Mouse (Mus musculus) kidney, adult 2 months (tissue): ENCODE data around the gene Trio. TPM values are rescaled to one million over a fixed set of nuclear protein-coding genes. Genes with fewer than 3 reads are reported as not detected.

Experiments used
- DNase-seq: peaks from one replicate; pipeline ENCODE4 v3.0.0; 2021
- H3K27ac ChIP-seq: fragments of 200-500 bp; 2 replicates; pipeline ENCODE4 v1.5.1; 2012; ENCODE audit warnings: low read depth, low read length, control low read depth, inconsistent platforms; ENCODE audit not compliant: insufficient read depth
- H3K27me3 ChIP-seq: fragments of 200-500 bp; replicated peaks from 2 replicates; pipeline ENCODE4 v1.6.1; 2012; ENCODE audit warnings: mild to moderate bottlenecking, moderate library complexity, low read length, inconsistent platforms; ENCODE audit not compliant: control insufficient read depth, insufficient read depth
- H3K36me3 ChIP-seq: fragments of 200-500 bp; 2 replicates; pipeline ENCODE4 v1.6.1; 2012; ENCODE audit warnings: mild to moderate bottlenecking, moderate library complexity, low read length, inconsistent platforms; ENCODE audit not compliant: control insufficient read depth, insufficient read depth
- H3K4me1 ChIP-seq: fragments of 200-500 bp; 2 replicates; pipeline ENCODE4 v1.6.1; 2011; ENCODE audit warnings: low read length; ENCODE audit not compliant: control insufficient read depth, insufficient read depth
- H3K4me3 ChIP-seq: fragments of 200-500 bp; 2 replicates; pipeline ENCODE4 v1.5.1; 2011; ENCODE audit warnings: mild to moderate bottlenecking, low read depth, low read length, control low read depth; ENCODE audit not compliant: insufficient read depth
- CTCF ChIP-seq: fragments of 200-500 bp; conservative IDR thresholded peaks from 2 replicates; pipeline ENCODE4 v1.5.1; 2011; ENCODE audit warnings: low read depth, mild to moderate bottlenecking, control low read depth, low read length, moderate library complexity, mixed read lengths; ENCODE audit not compliant: insufficient read depth, insufficient read length
- POLR2A ChIP-seq: fragments of 200-500 bp; IDR thresholded peaks from one replicate; pipeline ENCODE4 v1.6.1; 2011; ENCODE audit warnings: low read depth, low read length, control low read depth
- WGBS: fragments of 180-500 bp; shearing (Covaris S2); methylation state at CpG from one replicate; pipeline ENCODE4 v1.1.7; 2018; 5-methylcytosine and 5-hydroxymethylcytosine counted together
- polyA plus RNA-seq: library from polyadenylated mRNA; depleted of rRNA; stranded (reverse); fragments of >200 nt; gene quantifications from 2 replicates; pipeline ENCODE4 v1.2.3, GENCODE M21; 2012

Gene Trio
- polyA plus RNA-seq, 1 experiment, result 37.2 TPM

GRCm38 (mm10) chr15:27771581-27771980 lies 254.1 kb downstream of the Trio start:
- peaks cover 6% of the 10 kb centered on the region for H3K36me3 ChIP-seq
- H3K27me3 ChIP-seq, result no peaks in the 10 kb centered on the region
- H3K4me1 ChIP-seq, result no peaks in the 10 kb centered on the region
- WGBS, result 59% methylated on average over 7 of the region's 7 CpGs
- TF ChIP-seq CTCF (no peak), POLR2A (no peak)
- H3K27ac ChIP-seq, result peak overlapping the region; percentile 68
- no peak for DNase-seq
- no peak overlapping the region for H3K4me3 ChIP-seq

- Histone ChIP-seq H3K4me1 (no peaks in the 10 kb centered on the region), H3K27me3 (no peaks in the 10 kb centered on the region), H3K4me3 (no peak overlapping the region), H3K27ac (no peak overlapping the region), H3K36me3 (peaks cover 6% of the 10 kb centered on the region)
- no peak for DNase-seq
- no peak for TF ChIP-seq CTCF
- no peak for TF ChIP-seq POLR2A
- WGBS, result 67% methylated on average over 12 of the region's 12 CpGs
Measured at GRCm38 (mm10) chr15:27770513-27771196, 255.0 kb downstream of the Trio start.

- Histone ChIP-seq H3K36me3 (peaks cover 2% of the 10 kb centered on the region; the same call in 1 of the 2 replicates), H3K4me1 (no peaks in the 10 kb centered on the region), H3K27ac (no peak overlapping the region), H3K27me3 (no peaks in the 10 kb centered on the region), H3K4me3 (no peak overlapping the region)
- WGBS, result 79% methylated on average over 3 of the region's 3 CpGs
- no peak for DNase-seq
- no peak for TF ChIP-seq CTCF
- TF ChIP-seq POLR2A, result no peak
Measured at GRCm38 (mm10) chr15:27761416-27761815, 264.2 kb downstream of the Trio start.

- DNase-seq, result no peak
- TF ChIP-seq CTCF (no peak), POLR2A (no peak)
- Histone ChIP-seq H3K36me3 (peaks cover 2% of the 10 kb centered on the region; the same call in 1 of the 2 replicates), H3K4me3 (no peak overlapping the region), H3K27ac (no peak overlapping the region), H3K4me1 (no peaks in the 10 kb centered on the region), H3K27me3 (no peaks in the 10 kb centered on the region)
- 85% methylated on average over 1 of the region's 1 CpGs for WGBS
Measured at GRCm38 (mm10) chr15:27760655-27761054, 265.0 kb downstream of the Trio start.

GRCm38 (mm10) chr15:27759890-27760289 lies 265.8 kb downstream of the Trio start:
- peaks cover 7% of the 10 kb centered on the region for H3K36me3 ChIP-seq
- no peak for TF ChIP-seq POLR2A
- TF ChIP-seq CTCF, result no peak
- H3K27me3 ChIP-seq, result no peaks in the 10 kb centered on the region
- WGBS, result 82% methylated on average over 5 of the region's 5 CpGs
- no peak overlapping the region for H3K27ac ChIP-seq
- no peak for DNase-seq
- H3K4me3 ChIP-seq, result no peak overlapping the region
- H3K4me1 ChIP-seq, result no peaks in the 10 kb centered on the region

GRCm38 (mm10) chr15:27758680-27759079 lies 267.0 kb downstream of the Trio start:
- Histone ChIP-seq H3K4me1 (no peaks in the 10 kb centered on the region), H3K36me3 (peaks cover 8% of the 10 kb centered on the region), H3K27me3 (no peaks in the 10 kb centered on the region), H3K27ac (no peak overlapping the region), H3K4me3 (no peak overlapping the region)
- no peak for DNase-seq
- 42% methylated on average over 6 of the region's 6 CpGs for WGBS
- no peak for TF ChIP-seq POLR2A
- no peak for TF ChIP-seq CTCF

GRCm38 (mm10) chr15:27756426-27756825 lies 269.2 kb downstream of the Trio start:
- no peak for DNase-seq
- Histone ChIP-seq H3K36me3 (peaks cover 8% of the 10 kb centered on the region), H3K27me3 (no peaks in the 10 kb centered on the region), H3K4me1 (0 out of 2 replicates have a peak, but pooled peaks cover 4% of the 10 kb centered on the region), H3K4me3 (no peak overlapping the region), H3K27ac (no peak overlapping the region)
- TF ChIP-seq POLR2A, result no peak
- TF ChIP-seq CTCF, result no peak
- WGBS, result 95% methylated on average over 11 of the region's 11 CpGs
